Mouse (Mus musculus) megakaryocyte, embryonic 14.5 days (primary cell): Measurements from ENCODE around the gene Fkbp2.

Experiments
- FLI1 ChIP-seq: IDR thresholded peaks from 2 replicates; pipeline ENCODE4 v1.6.1; 2012; ENCODE audit warnings: low read length, inconsistent platforms, mixed read lengths
- GATA1 ChIP-seq: IDR thresholded peaks from 3 replicates; pipeline ENCODE4 v1.6.1; 2012; ENCODE audit warnings: mixed read lengths, low read length, inconsistent platforms, borderline replicate concordance

DNA sequence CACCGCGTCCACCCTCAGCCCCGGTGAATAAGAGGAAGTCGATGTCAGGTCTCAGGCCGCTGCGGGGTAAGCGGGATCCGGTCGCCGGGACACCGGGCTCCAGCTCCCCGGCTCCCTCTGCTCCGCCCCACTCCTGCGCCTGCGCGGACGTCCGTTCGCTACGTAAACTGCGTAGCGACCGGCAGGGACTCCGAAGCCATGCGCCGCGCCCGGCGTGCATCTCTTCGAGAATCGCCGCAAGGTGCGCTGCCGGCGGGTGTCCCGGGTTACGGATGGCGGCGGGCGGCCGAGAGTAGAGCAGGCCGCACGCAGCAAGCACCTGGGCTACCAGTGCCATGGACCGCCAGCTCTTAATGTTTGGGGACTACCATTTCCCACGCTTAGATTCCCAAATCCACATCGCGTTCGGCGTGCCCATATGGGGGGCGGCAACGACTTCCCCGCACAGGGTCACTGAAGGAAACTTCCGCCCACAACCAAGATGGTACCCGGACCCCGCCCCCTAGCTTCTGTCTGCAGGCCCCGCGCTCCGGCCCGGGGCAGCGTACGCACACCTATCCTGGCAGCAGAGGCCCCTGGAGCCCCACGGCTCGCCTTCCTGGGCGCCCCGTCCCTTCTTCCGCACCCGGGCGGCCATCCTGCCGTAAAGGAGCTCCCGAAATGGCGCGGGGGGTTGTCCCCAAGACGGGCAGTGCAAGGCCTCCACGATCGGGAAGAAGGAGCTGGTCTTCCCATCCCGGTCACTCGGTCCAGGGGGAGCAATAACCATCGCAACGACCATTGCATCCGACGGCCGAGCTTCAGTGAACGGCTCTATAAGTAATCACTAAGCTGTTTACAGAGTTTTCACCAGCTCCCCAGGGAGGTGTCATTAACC, 38.7 kb downstream of the Fkbp2 start, which contains the start of gene Bad:
- no peak for TF ChIP-seq GATA1
- no peak for TF ChIP-seq FLI1
